Mouse (Mus musculus) ES-E14 (cell line): ENCODE results near the gene A230050P20Rik.

Experiments
- ZC3H11A ChIP-seq: IDR thresholded peaks from 2 replicates; pipeline ENCODE4 v1.6.1; 2012; ENCODE audit warnings: low read depth, mild to moderate bottlenecking, inconsistent platforms, low read length, borderline replicate concordance
- ZNF384 ChIP-seq: IDR thresholded peaks from 2 replicates; pipeline ENCODE4 v1.6.1; 2012; ENCODE audit warnings: low read depth, low read length, inconsistent platforms

DNA sequence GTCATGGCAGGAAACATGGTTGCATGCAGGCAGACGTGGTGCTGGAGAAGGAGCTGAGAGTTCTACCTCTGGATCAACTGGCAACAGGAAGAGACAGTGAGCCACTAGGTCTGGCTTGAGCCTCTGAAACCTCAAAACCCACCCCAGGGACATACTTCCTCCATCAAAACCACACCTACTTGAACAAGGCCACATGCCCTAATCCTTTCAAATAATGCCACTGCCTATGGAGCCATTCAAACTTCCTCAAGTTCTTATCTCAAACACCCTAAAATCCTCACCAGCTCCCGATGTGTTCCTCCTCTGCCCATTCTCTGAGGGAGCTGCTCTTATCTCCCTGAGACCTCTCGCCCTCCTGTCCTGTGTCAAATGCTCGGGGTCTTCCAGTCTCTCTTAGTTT lies 26.2 kb upstream of the A230050P20Rik start:
- TF ChIP-seq ZNF384: no peak
- no peak for TF ChIP-seq ZC3H11A
